Mouse (Mus musculus) thymus, adult 2 months (tissue): ENCODE measurements around the gene Pde4d.

Source experiments
- CTCF ChIP-seq: fragments of 200-500 bp; IDR thresholded peaks from 2 replicates; pipeline ENCODE4 v1.5.1; 2012; ENCODE audit warnings: mild to moderate bottlenecking, control low read depth, low read length, moderate library complexity, borderline replicate concordance; ENCODE audit not compliant: control insufficient read depth, poor library complexity, insufficient read depth; ENCODE audit errors: extremely low read depth
- POLR2A ChIP-seq: fragments of 200-500 bp; IDR thresholded peaks from 2 replicates; pipeline ENCODE4 v1.6.1; 2012; ENCODE audit warnings: mild to moderate bottlenecking, low read length, control low read depth, moderate library complexity; ENCODE audit not compliant: control insufficient read depth, poor library complexity, insufficient read depth; ENCODE audit errors: extremely low read depth

DNA sequence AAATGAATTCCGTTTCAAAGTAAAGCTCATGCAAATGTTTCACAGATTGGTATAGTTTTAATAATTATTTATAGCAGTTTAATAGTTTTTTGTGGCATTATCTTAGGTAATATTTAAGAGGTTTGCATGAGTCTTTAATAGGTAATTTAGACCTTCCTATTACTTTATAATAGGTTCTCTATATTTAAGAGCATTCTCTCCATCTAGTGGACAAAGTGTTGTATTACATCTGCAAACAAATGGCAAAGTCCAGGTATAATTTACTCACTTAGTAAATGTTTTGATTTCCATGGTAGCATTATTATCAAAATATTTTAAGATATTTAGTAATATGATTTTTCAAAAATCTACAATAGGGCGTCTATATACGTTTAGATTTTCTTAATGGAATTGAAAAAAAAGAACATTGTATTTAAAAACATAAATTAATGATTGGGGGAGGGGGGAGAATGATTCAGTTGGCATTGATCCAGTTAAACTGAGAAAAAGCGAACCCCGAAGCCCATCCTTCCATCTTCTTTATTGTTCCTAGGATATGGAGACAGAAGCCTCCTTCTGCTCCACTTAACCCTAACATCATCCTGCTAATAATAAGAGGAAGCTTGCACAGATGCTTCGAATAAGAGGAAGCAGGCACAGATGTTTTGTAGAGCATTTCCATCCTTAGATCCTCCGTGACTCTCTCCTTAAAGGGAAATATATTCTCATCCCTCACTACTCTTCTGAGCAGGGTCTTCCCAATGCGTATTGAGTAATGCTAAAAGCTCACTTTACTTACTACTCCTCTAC lies 1286.7 kb downstream of the Pde4d start:
- TF ChIP-seq CTCF (no peak), POLR2A (no peak)
